Mouse (Mus musculus): ENCODE data around the gene Klrb1f. TPM values are rescaled to one million over a fixed set of nuclear protein-coding genes. Genes with fewer than 3 reads are reported as not detected.

Gene Klrb1f
- polyA plus RNA-seq, 1 experiment from 2014 or later = 0.21 TPM

GRCm38 (mm10) chr6:129013762-129014276 lies 31.9 kb upstream of the Klrb1f start:
- H3K27ac ChIP-seq (ENCODE audit: low read length) = no peak overlapping the region
- H3K9ac ChIP-seq (replicated peaks; ENCODE audit: low read length) = no peak overlapping the region
- 83% methylated on average over 5 of the region's 5 CpGs for WGBS
- no peaks in the 10 kb centered on the region for H3K27me3 ChIP-seq (ENCODE audit: insufficient read depth, low read length)
- H3K9me3 ChIP-seq (ENCODE audit: low read length) = no peaks in the 10 kb centered on the region
- no peaks in the 10 kb centered on the region for H3K36me3 ChIP-seq (ENCODE audit: insufficient read depth, low read length)
- H3K4me3 ChIP-seq (ENCODE audit: low read length) = no peak overlapping the region
- ATAC-seq (ENCODE audit: low FRiP score, low TSS enrichment) = no peak
- H3K4me1 ChIP-seq (ENCODE audit: insufficient read depth, low read length) = 0 out of 2 replicates have a peak, but pooled peaks cover 2% of the 10 kb centered on the region
- no peak overlapping the region for H3K4me2 ChIP-seq (replicated peaks; ENCODE audit: low read depth, low read length)

- Histone ChIP-seq H3K4me2 (replicated peaks; ENCODE audit: low read depth, low read length) (no peak overlapping the region), H3K27ac (ENCODE audit: low read length) (no peak overlapping the region), H3K4me3 (ENCODE audit: low read length) (no peak overlapping the region), H3K9ac (replicated peaks; ENCODE audit: low read length) (no peak overlapping the region), H3K27me3 (ENCODE audit: insufficient read depth, low read length) (no peaks in the 10 kb centered on the region), H3K9me3 (ENCODE audit: low read length) (no peaks in the 10 kb centered on the region), H3K4me1 (ENCODE audit: insufficient read depth, low read length) (0 out of 2 replicates have a peak, but pooled peaks cover 2% of the 10 kb centered on the region), H3K36me3 (ENCODE audit: insufficient read depth, low read length) (no peaks in the 10 kb centered on the region)
- ATAC-seq (ENCODE audit: low FRiP score, low TSS enrichment) = no peak
- 83% methylated on average over 1 of the region's 1 CpGs for WGBS
Measured at GRCm38 (mm10) chr6:129014399-129014798, 31.3 kb upstream of the Klrb1f start.

DNA sequence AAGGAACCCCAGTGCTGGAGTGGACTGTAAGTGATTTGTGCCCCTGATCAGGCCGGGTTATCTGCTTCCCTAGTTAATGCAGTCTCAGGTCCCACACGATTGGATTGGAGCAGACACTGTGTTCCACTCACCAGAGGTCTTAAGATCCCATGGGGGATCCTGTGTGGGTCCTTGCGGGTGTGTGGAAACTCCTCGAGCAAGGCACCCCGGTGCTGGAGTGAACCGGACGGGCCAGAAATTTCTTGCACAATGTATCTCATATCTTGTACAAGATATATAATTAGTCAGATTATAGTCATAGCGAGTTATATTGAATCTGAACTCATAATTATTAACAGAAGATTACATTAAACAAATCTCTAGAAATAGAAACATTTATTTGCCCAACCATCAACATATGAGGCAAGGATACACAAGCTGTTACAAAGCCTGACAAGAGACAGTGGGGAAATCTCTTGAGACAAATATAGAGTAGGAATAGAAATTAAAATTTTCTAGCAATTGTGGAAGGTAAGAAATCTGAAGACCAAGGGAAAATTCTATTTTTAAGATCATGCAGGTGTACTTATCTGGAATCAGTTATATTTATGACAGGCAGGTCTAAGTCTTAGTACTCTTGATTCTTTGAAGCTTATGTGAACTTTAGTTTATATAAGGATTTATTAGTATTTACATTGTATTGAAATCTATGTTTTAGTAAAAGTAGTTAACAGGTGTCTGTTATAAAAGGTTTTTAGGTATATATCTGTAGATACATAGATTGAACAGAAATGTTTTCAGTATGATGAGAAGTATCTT lies 18.1 kb upstream of the Klrb1f start:
- Histone ChIP-seq H3K4me3 (ENCODE audit: low read length) (no peak overlapping the region), H3K4me1 (ENCODE audit: insufficient read depth, low read length) (no peaks in the 10 kb centered on the region), H3K9me3 (ENCODE audit: low read length) (no peaks in the 10 kb centered on the region), H3K27ac (ENCODE audit: low read length) (no peak overlapping the region), H3K4me2 (replicated peaks; ENCODE audit: low read depth, low read length) (no peak overlapping the region), H3K27me3 (ENCODE audit: insufficient read depth, low read length) (no peaks in the 10 kb centered on the region), H3K36me3 (ENCODE audit: insufficient read depth, low read length) (no peaks in the 10 kb centered on the region), H3K9ac (replicated peaks; ENCODE audit: low read length) (no peak overlapping the region)
- no peak for ATAC-seq (ENCODE audit: low FRiP score, low TSS enrichment)
- 94% methylated on average over 8 of the region's 8 CpGs for WGBS

GRCm38 (mm10) chr6:129030175-129030824 lies 15.4 kb upstream of the Klrb1f start:
- Histone ChIP-seq H3K36me3 (ENCODE audit: insufficient read depth, low read length) (no peaks in the 10 kb centered on the region), H3K9ac (replicated peaks; ENCODE audit: low read length) (no peak overlapping the region), H3K27me3 (ENCODE audit: insufficient read depth, low read length) (no peaks in the 10 kb centered on the region), H3K9me3 (ENCODE audit: low read length) (no peaks in the 10 kb centered on the region), H3K4me1 (ENCODE audit: insufficient read depth, low read length) (no peaks in the 10 kb centered on the region), H3K27ac (ENCODE audit: low read length) (no peak overlapping the region), H3K4me3 (ENCODE audit: low read length) (no peak overlapping the region), H3K4me2 (replicated peaks; ENCODE audit: low read depth, low read length) (no peak overlapping the region)
- 44% methylated on average over 6 of the region's 6 CpGs for WGBS
- no peak for ATAC-seq (ENCODE audit: low FRiP score, low TSS enrichment)

GRCm38 (mm10) chr6:129030964-129031363 lies 14.7 kb upstream of the Klrb1f start:
- Histone ChIP-seq H3K36me3 (ENCODE audit: insufficient read depth, low read length) (no peaks in the 10 kb centered on the region), H3K4me2 (replicated peaks; ENCODE audit: low read depth, low read length) (no peak overlapping the region), H3K27ac (ENCODE audit: low read length) (no peak overlapping the region), H3K9ac (replicated peaks; ENCODE audit: low read length) (no peak overlapping the region), H3K4me1 (ENCODE audit: insufficient read depth, low read length) (no peaks in the 10 kb centered on the region), H3K4me3 (ENCODE audit: low read length) (no peak overlapping the region), H3K9me3 (ENCODE audit: low read length) (no peaks in the 10 kb centered on the region), H3K27me3 (ENCODE audit: insufficient read depth, low read length) (no peaks in the 10 kb centered on the region)
- WGBS = 63% methylated on average over 2 of the region's 2 CpGs
- no peak for ATAC-seq (ENCODE audit: low FRiP score, low TSS enrichment)

GRCm38 (mm10) chr6:129033397-129033796 lies 12.3 kb upstream of the Klrb1f start:
- Histone ChIP-seq H3K4me3 (ENCODE audit: low read length) (no peak overlapping the region), H3K4me1 (ENCODE audit: insufficient read depth, low read length) (no peaks in the 10 kb centered on the region), H3K36me3 (ENCODE audit: insufficient read depth, low read length) (no peaks in the 10 kb centered on the region), H3K27ac (ENCODE audit: low read length) (no peak overlapping the region), H3K27me3 (ENCODE audit: insufficient read depth, low read length) (no peaks in the 10 kb centered on the region), H3K4me2 (replicated peaks; ENCODE audit: low read depth, low read length) (no peak overlapping the region), H3K9me3 (ENCODE audit: low read length) (no peaks in the 10 kb centered on the region), H3K9ac (replicated peaks; ENCODE audit: low read length) (no peak overlapping the region)
- ATAC-seq (ENCODE audit: low FRiP score, low TSS enrichment) = no peak
- 85% methylated on average over 2 of the region's 2 CpGs for WGBS

DNA sequence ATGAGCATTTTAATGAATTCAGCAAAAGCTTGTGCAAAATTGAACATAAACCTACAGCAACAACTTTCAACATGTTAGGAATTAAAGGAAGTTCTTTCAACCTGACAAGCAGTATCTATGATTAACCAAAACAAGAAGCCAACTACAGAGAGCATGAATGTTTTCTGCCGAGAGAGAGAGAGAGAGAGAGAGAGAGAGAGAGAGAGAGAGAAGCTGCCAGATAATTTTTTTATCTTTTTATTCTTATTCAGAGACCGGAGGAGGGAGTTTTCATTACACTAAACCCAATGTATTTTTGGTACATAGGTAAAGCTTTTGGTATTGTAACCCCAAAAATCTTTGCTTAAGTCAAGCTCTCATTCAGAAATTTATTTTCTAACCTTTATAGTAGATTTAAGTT lies 10.7 kb upstream of the Klrb1f start:
- Histone ChIP-seq H3K4me2 (replicated peaks; ENCODE audit: low read depth, low read length) (no peak overlapping the region), H3K27me3 (ENCODE audit: insufficient read depth, low read length) (no peaks in the 10 kb centered on the region), H3K36me3 (ENCODE audit: insufficient read depth, low read length) (no peaks in the 10 kb centered on the region), H3K4me1 (ENCODE audit: insufficient read depth, low read length) (no peaks in the 10 kb centered on the region), H3K9me3 (ENCODE audit: low read length) (no peaks in the 10 kb centered on the region), H3K27ac (ENCODE audit: low read length) (no peak overlapping the region), H3K4me3 (ENCODE audit: low read length) (no peak overlapping the region), H3K9ac (replicated peaks; ENCODE audit: low read length) (no peak overlapping the region)
- no peak for ATAC-seq (ENCODE audit: low FRiP score, low TSS enrichment)
- 83% methylated on average over 2 of the region's 2 CpGs for WGBS

DNA sequence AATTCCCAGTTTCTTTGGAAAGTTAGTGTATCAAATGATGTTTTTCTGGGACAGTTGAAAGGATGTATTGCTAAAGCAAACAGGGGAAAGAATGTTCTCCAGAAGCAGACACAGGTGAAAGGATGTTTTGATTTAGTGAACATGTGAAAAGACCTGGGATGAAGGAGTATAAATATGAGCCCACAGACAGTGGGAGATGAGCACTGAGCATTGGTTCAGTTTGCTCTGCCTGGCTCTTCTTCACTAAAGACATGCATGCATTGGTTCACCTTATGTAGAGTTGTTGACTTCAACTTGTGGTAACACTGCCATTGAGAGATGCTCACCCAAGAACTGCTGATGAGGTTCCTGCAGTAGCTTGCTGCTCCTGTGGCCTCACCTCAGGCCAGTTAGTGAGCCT lies 9.4 kb upstream of the Klrb1f start:
- no peaks in the 10 kb centered on the region for H3K9me3 ChIP-seq (ENCODE audit: low read length)
- no peaks in the 10 kb centered on the region for H3K27me3 ChIP-seq (ENCODE audit: insufficient read depth, low read length)
- no peak for ATAC-seq (ENCODE audit: low FRiP score, low TSS enrichment)

GRCm38 (mm10) chr6:129036890-129037463 lies 8.7 kb upstream of the Klrb1f start:
- ATAC-seq (ENCODE audit: low FRiP score, low TSS enrichment) = no peak

More for the DNA sequence above, 9.4 kb upstream of the Klrb1f start:
- Histone ChIP-seq H3K4me1 (ENCODE audit: insufficient read depth, low read length) (no peaks in the 10 kb centered on the region), H3K4me2 (replicated peaks; ENCODE audit: low read depth, low read length) (no peak overlapping the region), H3K36me3 (ENCODE audit: insufficient read depth, low read length) (no peaks in the 10 kb centered on the region), H3K9ac (replicated peaks; ENCODE audit: low read length) (no peak overlapping the region), H3K27ac (ENCODE audit: low read length) (no peak overlapping the region), H3K4me3 (ENCODE audit: low read length) (no peak overlapping the region)

GRCm38 (mm10) chr6:129041470-129041869 lies 4.2 kb upstream of the Klrb1f start:
- no peaks in the 10 kb centered on the region for H3K4me1 ChIP-seq (ENCODE audit: insufficient read depth, low read length)
- H3K9ac ChIP-seq (replicated peaks; ENCODE audit: low read length) = no peak overlapping the region
- no peaks in the 10 kb centered on the region for H3K9me3 ChIP-seq (ENCODE audit: low read length)
- no peak overlapping the region for H3K4me3 ChIP-seq (ENCODE audit: low read length)
- H3K27me3 ChIP-seq (ENCODE audit: insufficient read depth, low read length) = no peaks in the 10 kb centered on the region
- H3K4me2 ChIP-seq (replicated peaks; ENCODE audit: low read depth, low read length) = no peak overlapping the region
- no peak overlapping the region for H3K27ac ChIP-seq (ENCODE audit: low read length)
- no peaks in the 10 kb centered on the region for H3K36me3 ChIP-seq (ENCODE audit: insufficient read depth, low read length)
- no peak for ATAC-seq (ENCODE audit: low FRiP score, low TSS enrichment)
- WGBS = 95% methylated on average over 2 of the region's 2 CpGs

More at GRCm38 (mm10) chr6:129036890-129037463, 8.7 kb upstream of the Klrb1f start:
- Histone ChIP-seq H3K4me1 (ENCODE audit: insufficient read depth, low read length) (no peaks in the 10 kb centered on the region), H3K4me2 (replicated peaks; ENCODE audit: low read depth, low read length) (no peak overlapping the region), H3K36me3 (ENCODE audit: insufficient read depth, low read length) (no peaks in the 10 kb centered on the region), H3K4me3 (ENCODE audit: low read length) (no peak overlapping the region), H3K27ac (ENCODE audit: low read length) (no peak overlapping the region), H3K27me3 (ENCODE audit: insufficient read depth, low read length) (no peaks in the 10 kb centered on the region), H3K9ac (replicated peaks; ENCODE audit: low read length) (no peak overlapping the region), H3K9me3 (ENCODE audit: low read length) (no peaks in the 10 kb centered on the region)
- WGBS = 72% methylated on average over 2 of the region's 2 CpGs
